Mouse (Mus musculus) cerebellum, adult 11-12 months (tissue): ENCODE data around the gene 4933430I17Rik.
A peak's percentile ranks its signal among the peaks of the same experiment; 100 is the strongest.
"Not testable (repeated sequence)": the region's sequence is repeated elsewhere in the genome, so short reads cannot be mapped to it uniquely, and the experiment has no call there.

Experiments used
- DNase-seq: peaks from one replicate; pipeline ENCODE4 v3.0.0; 2022

The 4933430I17Rik gene

GRCm38 (mm10) chr4:62524651-62525488 lies at the start of gene 4933430I17Rik, which contains the start of gene Pole3:
TSS of gene 4933430I17Rik (plus strand) at chr4:62525369.
TSS of gene Pole3 (minus strand) at chr4:62525068.
- peak; percentile 97 for DNase-seq

GRCm38 (mm10) chr4:62475793-62476192 lies 49.4 kb upstream of the 4933430I17Rik start:
- DNase-seq: no peak

GRCm38 (mm10) chr4:62477542-62478244 lies 47.5 kb upstream of the 4933430I17Rik start:
- no peak for DNase-seq

- DNase-seq: not testable (repeated sequence)
These were observed 45.6 kb upstream of the 4933430I17Rik start for GRCm38 (mm10) chr4:62479593-62479936.

DNA sequence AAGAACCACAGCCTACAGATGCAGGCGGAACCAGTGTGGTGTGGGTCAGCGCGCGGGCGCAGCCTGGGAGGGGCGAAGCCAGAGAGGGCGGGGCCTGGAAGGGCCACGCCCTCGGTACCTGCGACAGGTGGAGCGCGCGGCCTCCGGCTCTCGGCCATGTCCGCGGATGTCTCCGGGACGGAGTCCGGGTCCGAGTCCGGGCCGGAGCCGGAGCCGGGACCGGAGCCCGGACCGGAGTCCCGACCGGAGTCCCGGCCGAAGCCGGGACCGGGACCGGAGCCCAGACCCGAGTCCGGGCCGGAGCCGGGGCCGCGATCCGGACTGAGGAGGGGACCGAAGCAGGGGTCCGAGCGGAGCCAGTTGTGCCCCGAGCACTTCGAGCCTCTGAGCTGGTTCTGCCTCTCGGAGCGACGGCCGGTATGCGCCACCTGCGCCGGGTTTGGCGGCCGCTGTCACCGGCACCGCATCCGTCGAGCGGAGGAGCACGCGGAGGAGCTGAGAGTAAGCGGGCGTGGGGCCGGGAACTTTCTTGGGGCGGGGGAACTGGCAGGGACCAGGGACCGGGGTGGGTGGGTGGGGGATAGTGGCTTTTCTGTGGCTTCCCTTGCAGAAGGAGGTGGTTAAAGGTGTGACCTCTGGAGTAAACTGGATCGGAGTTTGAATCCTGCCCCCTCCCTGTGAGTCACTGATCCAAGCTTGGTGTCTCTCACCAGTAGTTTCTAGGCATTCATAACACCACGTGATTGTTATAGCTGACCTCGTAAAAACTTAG lies 45.0 kb upstream of the 4933430I17Rik start, which contains the start of gene Bspry:
Gene Bspry (plus strand): TSS at position 117 of the 772 bp plus-strand sequence.
- peak; percentile 40 for DNase-seq

DNA sequence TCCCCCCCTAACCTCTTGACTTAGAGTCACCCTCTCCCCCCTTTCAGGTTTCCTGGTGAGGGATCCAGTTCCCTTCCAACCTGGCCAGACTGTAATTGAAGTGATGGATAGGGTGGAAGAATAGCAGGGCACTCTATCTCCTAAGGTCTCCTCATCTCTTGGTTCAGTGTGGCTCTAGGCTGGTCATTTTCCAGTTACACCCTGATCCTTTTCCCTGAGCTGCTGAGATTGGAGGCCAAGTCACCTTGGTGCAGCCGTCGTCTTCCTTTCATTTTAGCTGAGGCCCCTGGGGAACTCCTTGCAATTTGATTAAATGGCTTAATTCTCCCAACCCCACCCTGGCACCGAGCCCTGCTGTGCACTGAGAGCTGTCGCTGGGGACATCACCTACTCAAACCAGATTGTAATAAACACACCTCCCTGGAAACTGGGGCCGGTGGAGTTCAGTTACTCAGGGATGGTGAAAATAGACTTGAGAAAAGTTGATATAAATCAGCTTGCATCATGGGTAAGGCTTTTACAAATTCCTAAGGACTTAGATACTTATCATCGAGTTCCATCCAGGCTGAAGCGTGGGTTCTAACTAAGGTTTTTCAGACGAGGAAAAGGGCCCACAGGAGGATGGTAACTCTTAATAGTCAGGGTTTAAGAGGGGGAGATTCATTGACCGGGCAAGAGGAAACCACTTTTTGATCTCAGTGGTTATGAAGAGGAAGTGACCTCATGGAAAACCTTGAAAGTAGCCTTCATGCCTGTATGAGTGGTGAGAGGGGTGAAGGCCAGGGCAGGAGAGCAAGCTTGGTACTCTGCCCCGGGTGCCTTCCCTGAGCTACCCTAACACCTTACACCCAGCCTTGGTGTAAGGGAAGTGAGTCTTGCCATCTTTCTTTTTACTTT lies 44.2 kb upstream of the 4933430I17Rik start:
- peak; percentile 26 for DNase-seq

DNA sequence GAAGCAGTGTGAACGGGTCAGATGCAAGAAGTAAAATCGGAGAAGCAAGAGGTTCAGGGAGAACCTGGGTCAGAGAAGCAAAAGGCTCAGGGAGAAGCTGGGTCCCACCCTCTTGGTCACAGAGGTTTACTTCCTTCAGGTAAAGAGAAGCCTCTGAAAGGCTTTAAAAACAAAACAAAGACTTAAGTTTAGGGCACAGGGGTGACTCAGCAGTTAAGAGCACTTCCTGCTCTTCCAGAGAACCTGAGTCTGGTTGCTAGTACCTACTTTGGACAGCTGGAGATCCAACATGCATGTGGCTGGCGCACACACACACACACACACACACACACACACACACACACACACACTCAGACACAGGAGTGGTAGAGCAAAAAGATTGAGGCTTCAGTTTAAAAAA lies 40.2 kb upstream of the 4933430I17Rik start:
- DNase-seq: no peak

- no peak for DNase-seq
These were observed 39.6 kb upstream of the 4933430I17Rik start for GRCm38 (mm10) chr4:62485450-62486161.

- no peak for DNase-seq
These were observed 38.9 kb upstream of the 4933430I17Rik start for GRCm38 (mm10) chr4:62486162-62486696.

GRCm38 (mm10) chr4:62487172-62487571 lies 38.0 kb upstream of the 4933430I17Rik start:
- no peak for DNase-seq

DNA sequence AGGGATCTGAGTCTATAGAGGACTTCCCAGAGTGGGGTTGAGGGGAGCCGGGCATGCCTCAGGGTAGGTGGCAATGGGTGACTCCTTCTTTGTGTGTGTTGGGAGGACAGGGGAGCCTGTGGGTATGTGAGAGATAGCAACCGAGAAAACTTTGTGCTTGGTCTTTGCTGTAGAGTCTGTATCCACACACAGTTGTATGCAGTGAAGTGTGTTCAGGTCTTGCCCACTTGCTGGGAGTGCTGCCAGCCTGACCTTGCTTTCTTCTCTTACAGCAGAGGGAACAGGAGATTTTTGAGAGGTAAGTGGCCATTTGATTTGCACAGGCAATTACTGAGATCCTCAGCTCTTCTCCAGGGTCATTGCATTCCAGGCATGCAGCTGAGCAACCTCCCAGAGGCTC lies 37.3 kb upstream of the 4933430I17Rik start:
- DNase-seq: no peak

DNA sequence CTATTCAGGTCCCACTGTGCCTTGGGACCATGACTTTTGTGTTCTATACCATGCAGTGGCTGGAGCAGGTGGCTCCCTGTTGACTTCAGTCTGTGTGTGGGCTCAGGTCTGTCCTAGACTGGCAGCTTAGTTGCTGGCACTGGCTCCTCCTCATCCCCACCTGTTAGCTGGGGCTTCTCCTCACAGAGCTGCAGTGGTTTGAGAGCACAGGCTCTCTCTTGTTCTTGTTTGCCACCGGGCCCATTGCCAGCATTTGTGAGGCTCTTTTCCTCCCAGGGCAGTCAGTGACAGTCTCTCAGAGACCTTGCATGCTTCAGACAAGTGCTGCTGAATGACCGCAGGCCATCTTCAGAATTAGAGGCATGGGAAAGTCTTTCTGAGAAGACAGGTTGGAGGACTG lies 32.5 kb upstream of the 4933430I17Rik start:
- no peak for DNase-seq

- DNase-seq: no peak
These were observed 30.9 kb upstream of the 4933430I17Rik start for GRCm38 (mm10) chr4:62494230-62494629.

- no peak for DNase-seq
These were observed 29.2 kb upstream of the 4933430I17Rik start for GRCm38 (mm10) chr4:62495946-62496345.

GRCm38 (mm10) chr4:62496815-62497214 lies 28.4 kb upstream of the 4933430I17Rik start:
- peak; percentile 38 for DNase-seq

GRCm38 (mm10) chr4:62500799-62501198 lies 24.4 kb upstream of the 4933430I17Rik start:
- DNase-seq: no peak

DNA sequence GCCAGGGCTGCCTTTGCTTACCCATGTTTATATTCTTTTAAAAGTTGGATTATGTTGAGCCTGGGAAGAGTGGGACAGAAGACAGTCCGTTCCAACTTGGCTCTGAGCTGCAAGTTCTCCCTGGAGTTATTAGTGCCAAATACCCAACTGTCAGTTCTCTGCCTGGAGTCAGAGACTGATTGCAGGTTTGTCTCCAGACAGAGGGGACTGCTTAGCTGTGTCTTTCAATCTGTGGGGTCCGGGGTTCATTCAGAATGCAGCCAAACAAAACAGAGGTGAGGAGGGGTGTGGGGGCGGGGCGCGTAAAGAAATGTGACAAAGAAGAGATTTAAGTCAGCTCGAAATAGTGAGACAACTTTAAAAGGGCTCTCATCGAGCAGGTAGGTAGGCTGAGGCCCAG lies 23.6 kb upstream of the 4933430I17Rik start:
- DNase-seq: peak; percentile 29

- peak; percentile 92 for DNase-seq
These were observed 23.0 kb upstream of the 4933430I17Rik start for GRCm38 (mm10) chr4:62501964-62502732.

- peak; percentile 39 for DNase-seq
These were observed 22.2 kb upstream of the 4933430I17Rik start for GRCm38 (mm10) chr4:62502969-62503368.

- DNase-seq: no peak
These were observed 21.7 kb upstream of the 4933430I17Rik start, which contains the start of gene Hdhd3 for GRCm38 (mm10) chr4:62503374-62503970. TSS of gene Hdhd3 (minus strand) at chr4:62503467.
